Mouse (Mus musculus) urinary bladder, postnatal 36 days (tissue): ENCODE results near the gene Irf8.
A peak's percentile ranks its signal among the peaks of the same experiment; 100 is the strongest.

Source experiments
- DNase-seq, 2 experiments: peaks; one replicate each; pipeline ENCODE4 v3.0.0; 2022; ENCODE audit warnings: low spot score in 2 of 2, mixed read lengths in 1 of 2

Irf8 gene

GRCm38 (mm10) chr8:120735770-120736481 lies at the start of gene Irf8:
Gene Irf8 (plus strand): TSS chr8:120736358.
- DNase-seq: peak; percentile 78 to 87

DNA sequence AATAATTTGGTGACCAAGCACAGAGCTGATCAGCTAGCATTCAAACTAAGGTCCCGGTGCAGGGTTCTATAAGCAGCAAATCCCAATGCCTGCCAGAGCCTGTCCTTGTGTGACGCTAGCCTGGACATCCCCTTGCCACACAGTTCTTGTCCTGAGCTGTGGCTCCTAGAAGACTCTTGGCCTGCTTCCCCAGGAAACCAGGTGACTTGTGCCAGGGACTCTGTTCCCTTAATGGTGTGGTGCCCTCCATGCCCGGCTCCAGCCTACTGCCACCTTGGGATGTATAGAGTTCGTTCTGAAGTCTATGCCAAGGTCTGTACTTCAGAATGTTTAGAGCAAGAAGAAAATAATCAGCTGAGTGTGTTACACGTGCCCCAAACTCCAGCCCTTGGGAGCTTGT lies 49.6 kb upstream of the Irf8 start:
- DNase-seq: no peak

DNA sequence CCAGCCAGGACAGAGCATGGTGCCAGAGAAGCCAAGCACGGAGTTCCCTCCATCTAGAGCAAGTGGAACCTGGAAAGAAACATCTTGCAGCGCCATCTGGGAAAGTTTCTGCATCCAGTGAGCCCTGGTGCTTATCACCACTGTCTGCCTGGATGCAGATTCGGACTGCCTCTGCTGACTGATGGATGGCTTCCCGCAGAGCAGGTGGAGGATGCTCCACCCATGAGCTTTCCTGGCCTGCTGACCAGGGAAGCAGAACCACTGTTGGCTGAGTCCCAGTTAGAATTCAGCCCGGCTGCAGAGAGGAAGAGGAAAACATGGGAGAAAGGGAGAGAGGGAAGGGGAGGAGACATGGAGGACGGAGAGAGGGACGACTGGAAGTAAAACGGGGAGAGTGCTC lies 48.4 kb upstream of the Irf8 start:
- DNase-seq: no peak

DNA sequence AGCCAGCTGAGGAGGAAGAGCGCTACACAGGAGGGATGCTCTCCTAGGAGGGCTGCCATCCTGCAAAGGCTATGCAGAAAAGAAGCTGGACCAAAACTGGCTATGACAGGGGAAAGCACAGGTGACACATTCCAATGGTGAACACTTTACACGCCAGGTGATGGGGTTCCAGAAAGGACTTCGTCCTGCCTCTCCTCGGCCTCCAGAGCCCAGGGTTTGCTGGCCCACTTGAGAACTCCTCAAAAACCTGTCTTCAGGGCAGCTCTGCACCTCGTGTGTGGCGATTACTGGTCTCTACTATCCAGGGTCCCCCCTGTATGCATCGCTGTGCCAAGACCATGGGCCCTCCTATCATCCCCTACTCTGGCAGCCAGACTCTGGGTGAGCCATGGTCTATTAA lies 47.6 kb upstream of the Irf8 start:
- DNase-seq: no peak

DNA sequence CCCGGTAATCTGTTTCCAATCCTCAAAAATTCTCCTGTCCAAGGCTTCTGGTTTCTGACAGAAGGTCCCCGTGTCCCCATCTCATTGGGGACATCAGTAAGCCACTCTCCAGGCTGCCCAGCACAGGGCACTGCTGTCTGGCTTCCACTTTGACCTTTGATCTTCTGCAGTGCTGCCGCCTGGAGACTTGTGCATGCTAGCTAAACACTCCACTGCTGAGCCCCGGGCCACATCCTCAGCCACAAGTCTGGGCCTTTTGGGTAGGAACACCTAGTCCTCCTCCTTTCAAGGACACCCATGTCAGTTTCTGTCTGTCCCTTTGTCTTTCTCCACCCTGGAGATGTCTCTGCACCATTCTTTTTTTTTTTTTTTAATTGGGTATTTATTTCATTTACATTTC lies 43.2 kb upstream of the Irf8 start:
- no peak for DNase-seq

- no peak for DNase-seq
Observed at GRCm38 (mm10) chr8:120693861-120694493, 42.2 kb upstream of the Irf8 start.

- no peak for DNase-seq
Observed at GRCm38 (mm10) chr8:120696401-120697153, 39.6 kb upstream of the Irf8 start.

DNA sequence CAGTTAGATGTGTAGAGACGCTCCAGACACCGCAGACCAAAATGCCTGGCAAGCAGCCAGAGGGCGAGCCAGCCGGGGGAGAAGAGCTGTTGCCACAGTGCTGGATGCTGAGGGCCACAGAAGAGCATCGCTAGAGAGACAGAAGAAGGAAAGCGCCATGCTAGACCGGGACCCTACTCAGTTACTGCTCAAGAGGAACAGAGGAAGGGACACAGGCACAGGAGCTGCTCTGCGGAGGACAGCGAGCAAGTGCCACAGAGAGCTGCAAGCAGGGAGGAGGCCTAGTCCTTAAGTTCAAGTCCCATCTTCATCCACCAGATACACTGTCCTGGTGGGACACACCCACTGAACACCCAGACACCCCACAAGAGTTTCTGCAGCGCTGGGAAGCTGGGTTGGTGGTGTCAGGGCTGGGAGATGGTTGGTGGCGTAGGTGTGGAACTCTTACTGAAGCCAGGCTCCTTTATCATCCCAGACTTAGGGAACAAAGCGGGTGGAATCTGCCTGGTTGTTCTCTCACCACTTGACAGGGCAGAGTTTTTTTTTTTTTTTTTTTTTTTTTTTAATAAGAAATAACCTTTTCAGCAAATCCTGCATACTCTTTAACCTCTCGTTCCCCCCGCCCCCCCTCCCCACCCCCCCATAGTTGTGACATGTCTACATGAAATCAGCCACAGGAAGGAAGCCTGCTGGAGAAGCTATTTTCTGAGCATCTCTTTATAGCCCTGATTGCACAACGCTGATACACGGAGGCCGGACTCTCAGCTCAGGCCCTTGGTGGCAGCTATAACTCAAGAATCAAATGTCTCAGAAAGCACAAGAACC lies 38.8 kb upstream of the Irf8 start:
- DNase-seq: no peak

DNA sequence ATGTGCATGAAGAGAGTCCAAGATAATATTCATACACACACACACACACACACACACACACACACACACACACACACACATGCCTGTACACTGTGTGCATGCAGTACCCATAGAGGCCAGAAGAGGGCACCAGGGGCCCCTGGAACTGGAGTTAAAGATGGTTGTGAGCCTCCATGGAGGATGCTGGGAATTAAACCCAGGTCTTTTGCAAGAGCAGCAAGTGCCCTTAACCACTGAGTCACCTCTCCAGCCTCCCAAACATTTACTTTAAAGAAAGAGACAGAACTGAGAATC lies 38.2 kb upstream of the Irf8 start:
- DNase-seq: no peak

DNA sequence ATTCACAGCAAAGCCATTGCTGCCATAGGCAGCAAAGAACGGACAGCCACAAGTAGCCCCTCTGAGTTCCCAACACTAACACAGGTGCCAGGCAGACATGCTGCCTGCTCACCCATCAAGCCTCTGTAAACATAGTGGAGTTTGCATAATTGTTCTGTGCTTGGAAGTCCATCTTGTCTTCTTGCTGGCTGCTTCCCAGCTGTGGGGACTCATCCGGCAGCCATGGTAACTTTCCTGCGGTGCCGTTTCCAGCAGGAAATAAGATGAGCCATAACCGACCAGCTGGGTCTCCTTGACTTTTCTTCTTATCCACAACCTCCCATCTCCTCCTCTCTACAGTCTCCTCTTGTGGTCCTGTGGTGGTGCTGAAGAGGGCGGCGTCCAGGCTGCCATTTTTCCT lies 37.7 kb upstream of the Irf8 start:
- DNase-seq: no peak

DNA sequence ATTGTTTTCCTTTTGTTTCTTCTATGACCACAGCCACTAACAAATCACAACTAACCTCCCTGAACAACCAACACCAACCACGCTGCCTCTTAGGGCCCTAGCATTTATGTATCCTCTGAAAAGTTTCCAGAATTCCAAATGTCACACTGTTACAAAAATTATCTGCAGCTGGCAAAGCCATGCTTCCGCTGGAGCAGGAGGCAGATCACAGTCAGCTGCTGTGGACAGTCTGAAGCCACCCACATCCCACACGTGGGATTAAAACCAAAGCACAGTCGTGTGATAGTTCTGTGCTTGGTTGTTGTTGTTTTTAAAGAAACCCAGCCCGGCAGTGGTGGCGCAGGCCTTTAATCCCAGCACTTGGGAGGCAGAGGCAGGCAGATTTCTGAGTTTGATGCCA lies 37.1 kb upstream of the Irf8 start:
- DNase-seq: no peak

GRCm38 (mm10) chr8:120699565-120699964 lies 36.6 kb upstream of the Irf8 start:
- no peak for DNase-seq

- DNase-seq: no peak
Observed at GRCm38 (mm10) chr8:120700053-120700452, 36.1 kb upstream of the Irf8 start.

DNA sequence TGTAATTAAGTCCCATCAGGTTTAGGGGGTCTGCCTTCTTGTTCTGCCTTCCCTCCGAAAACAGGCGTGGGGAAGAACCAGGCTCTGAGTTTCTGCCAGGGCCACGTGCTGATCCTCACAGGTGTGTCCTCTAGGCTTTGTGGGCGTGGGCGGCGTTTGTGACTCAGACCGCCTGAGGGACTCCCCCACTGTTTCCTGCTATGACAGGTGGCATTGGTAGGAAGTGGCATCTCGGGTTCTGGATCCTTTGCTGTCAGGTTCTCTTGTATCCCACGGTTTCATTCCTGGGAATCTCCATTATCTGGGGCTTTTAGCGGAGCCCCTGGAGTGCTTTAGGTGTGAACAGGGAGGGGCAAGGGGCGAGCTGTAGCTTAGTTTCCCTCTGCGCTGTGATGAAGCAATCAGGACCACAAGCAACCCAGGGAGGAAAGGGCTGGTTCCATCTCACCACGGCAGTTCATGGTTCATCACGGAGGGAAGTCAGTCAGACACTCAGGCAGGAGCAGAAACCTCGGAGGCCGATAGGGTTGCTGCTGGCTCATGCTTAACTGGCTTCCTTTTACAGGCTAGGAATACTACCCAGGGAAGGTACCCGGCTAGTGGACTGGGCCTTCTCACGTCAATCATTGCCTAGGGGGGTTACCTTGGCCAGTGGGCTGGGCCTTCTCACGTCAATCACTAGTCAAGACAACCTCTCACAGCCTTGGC lies 34.2 kb upstream of the Irf8 start:
- peak in 1 of 2 experiments; percentile 36 for DNase-seq

- no peak for DNase-seq
Observed at GRCm38 (mm10) chr8:120704203-120704602, 32.0 kb upstream of the Irf8 start.

DNA sequence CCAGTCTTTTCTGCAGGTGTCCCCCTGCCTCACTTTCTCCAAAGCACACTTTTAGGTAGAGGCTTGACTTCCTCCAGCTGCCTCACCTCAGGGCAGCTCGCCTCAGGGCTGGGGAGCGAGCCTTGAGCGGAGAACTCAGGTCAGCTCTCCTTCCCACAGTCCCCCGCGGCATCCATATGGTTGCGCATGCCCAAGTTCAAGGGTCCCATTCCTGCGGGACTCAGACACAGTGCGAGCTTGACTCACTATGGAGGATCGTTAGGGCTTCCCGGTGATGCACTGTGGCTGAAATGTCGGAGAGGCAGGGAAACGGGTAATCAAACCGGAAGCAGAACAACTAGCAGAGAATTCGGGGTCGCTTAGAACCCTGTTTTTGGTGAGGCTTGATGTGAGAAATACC lies 31.0 kb upstream of the Irf8 start:
- no peak for DNase-seq

DNA sequence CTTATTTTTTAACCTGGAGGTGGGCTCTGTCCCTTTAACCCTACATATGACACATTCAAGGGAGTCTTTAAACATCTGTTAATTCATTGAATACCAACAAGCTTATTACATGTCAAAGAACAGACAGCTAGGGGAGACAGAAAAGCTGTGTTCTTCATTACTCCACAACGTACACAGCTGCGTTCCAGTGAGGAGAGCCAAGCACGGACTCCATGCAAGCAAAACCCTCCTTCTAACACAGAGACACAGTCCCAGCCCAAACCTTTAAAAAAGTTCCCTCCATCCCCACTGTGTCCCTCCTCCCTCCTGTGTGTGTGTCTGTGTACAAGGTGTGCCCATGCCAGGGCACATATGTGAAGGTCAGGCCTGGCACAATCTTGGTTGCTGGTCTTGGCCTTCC lies 30.0 kb upstream of the Irf8 start:
- no peak for DNase-seq

DNA sequence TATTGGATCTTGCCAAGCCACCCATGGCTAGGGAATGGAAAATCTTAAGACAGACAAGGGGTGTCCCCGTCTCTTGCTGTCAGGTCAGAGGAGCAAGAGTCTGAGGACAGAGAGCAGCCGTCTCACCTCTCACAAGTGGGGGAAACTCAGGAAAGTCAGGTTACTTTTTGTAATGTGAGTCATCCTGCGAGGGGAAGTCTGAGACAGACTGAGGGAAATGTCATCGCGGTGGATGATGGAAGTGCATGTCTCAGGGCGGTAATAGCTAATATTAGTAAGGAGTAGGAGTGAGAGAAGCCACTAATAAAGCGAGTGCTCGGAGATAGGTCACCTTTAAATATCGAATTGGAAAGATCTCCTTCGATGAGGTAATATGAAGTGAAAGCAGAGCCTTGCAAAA lies 27.0 kb upstream of the Irf8 start:
- DNase-seq: no peak

DNA sequence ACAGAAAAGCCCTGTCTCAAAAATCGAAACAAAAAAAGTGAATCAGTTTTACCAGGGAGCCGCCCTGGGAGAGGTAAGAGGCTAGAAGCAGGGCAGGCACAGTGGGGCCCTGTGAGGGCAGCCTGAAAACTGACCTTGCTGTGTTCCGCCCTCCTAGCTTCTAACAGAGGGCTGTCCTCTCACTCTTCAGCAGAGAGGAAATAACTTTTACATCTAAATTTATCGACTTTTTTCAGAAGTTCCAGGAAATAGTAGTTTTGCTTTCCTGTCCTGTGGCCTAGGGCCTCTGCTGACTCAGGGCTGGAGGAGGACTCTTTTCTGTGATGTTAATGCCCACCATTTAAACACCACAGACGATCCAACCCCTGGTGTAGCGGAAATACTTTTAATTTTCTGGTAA lies 21.0 kb upstream of the Irf8 start:
- no peak for DNase-seq

DNA sequence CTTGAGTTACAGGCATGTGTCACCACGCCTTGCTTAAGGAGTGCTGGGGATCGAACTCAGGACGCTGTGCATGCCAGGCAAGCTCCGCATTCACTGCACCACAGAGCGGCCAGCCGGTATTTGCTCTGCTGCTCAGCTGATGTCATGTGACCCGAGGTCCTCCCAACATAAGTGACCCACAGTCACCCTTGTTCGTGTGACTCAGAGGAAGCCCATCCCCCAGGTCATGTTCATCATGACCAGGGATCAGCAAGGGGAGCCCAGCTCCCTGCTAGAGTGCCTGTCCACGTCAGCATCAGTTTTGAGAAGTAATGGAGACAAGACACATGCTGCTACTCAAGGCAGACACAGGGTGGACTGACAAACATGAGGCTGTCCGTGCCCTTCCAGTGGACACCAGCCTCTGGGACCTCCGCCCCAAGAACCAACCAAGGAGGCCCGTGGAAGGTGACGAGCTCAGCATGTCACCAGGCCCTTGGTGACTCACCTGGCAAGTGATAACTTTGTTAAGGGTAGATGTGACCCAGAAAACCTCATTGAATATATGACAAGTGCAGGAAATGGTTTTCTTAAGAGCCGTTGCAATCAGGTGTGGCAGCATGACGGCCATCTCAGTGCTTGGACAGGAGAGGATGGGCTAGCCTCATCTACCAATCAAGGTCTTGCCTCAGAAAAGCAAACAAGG lies 20.0 kb upstream of the Irf8 start:
- DNase-seq: no peak

DNA sequence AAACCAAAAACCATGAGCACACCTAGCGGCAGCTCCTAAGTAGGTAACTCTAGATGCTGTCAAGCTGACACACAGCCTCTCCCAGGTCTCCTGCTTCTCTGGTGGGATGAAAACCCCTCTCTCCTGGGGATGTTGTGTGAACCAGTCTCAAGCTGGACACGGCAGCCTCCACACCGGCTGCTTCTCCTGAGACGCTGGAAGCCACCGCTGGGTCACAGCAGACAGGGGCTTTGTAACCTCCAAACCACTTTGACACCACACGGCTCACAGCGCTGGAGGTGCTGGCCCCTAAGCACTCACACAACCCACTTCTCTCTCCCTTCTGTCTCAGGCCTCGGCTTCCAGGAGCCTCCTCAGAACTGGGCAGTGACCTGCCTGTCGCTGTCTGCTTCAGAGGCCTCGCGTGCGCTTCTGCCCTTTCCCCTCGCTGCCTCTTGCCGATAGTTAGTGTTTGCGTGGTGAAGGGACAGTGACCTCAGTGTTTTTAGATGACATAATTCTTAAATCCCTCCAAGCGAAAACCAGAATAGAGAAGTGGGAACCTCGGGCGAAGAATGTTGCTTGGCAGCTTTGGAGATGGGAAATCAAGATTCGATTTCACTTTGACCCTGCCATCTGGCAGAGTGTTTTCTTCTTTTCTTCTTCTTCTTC lies 16.4 kb upstream of the Irf8 start:
- no peak for DNase-seq
